Mouse (Mus musculus): Measurements from ENCODE around the gene H2-DMb2. TPM values are rescaled to one million over a fixed set of nuclear protein-coding genes. Genes with fewer than 3 reads are reported as not detected.
A peak's percentile ranks its signal among the peaks of the same experiment; 100 is the strongest.

The H2-DMb2 gene
- total and polyA plus RNA-seq, 3 experiments = 0.77 to 1.5 TPM; not detected in 1

- TF ChIP-seq E2F4 (IDR thresholded peaks at IDR 0.05; ENCODE audit: borderline replicate concordance, low read depth, low read length) (peak; percentile 63; the same call in 1 of the 2 replicates), MXI1 (IDR thresholded peaks at IDR 0.05; ENCODE audit: low read depth, low read length) (peak; percentile 63), EP300 (IDR thresholded peaks at IDR 0.05; ENCODE audit: low read depth in 1 of 2, low read length in 2 of 2) (peak in 1 of 2 experiments; percentile 21; a peak in 1 of 4 replicates), MYB (IDR thresholded peaks at IDR 0.05; ENCODE audit: low read depth, low read length) (no peak), GATA1 (IDR thresholded peaks at IDR 0.05; ENCODE audit: low read depth, low read length) (no peak), ZC3H11A (IDR thresholded peaks at IDR 0.05; ENCODE audit: low read depth, low read length) (no peak), SIN3A (IDR thresholded peaks at IDR 0.05; ENCODE audit: low read length) (peak; percentile 41), SMC3 (IDR thresholded peaks at IDR 0.05; ENCODE audit: low read depth, low read length) (no peak), GABPA (IDR thresholded peaks at IDR 0.05; ENCODE audit: low read depth, low read length) (no peak), NELFE (IDR thresholded peaks at IDR 0.05; ENCODE audit: low read depth, low read length) (peak; percentile 100), MAZ (IDR thresholded peaks at IDR 0.05; ENCODE audit: low read depth, low read length) (peak; percentile 87), NRF1 (IDR thresholded peaks at IDR 0.05; ENCODE audit: insufficient read depth, low read depth, low read length, poor library complexity, severe bottlenecking) (peak; percentile 83), POLR2AphosphoS2 (IDR thresholded peaks at IDR 0.05; ENCODE audit: low read length) (peak; percentile 99), MEF2A (IDR thresholded peaks at IDR 0.05; ENCODE audit: extremely low read depth, insufficient replicate concordance, low read depth, low read length, poor library complexity, severe bottlenecking) (no peak), CTCF (IDR thresholded peaks at IDR 0.05 in 2 of 3, conservative IDR thresholded peaks at IDR 0.05 in 1 of 3; ENCODE audit: control insufficient read depth in 1 of 3, insufficient read depth in 1 of 3, low read depth in 2 of 3, low read length in 3 of 3, poor library complexity in 1 of 3, severe bottlenecking in 1 of 3) (no peak), ZMIZ1 (IDR thresholded peaks at IDR 0.05; ENCODE audit: low read depth, low read length) (peak; percentile 100), POLR2A (IDR thresholded peaks at IDR 0.05; ENCODE audit: control insufficient read depth in 1 of 2, insufficient read depth in 1 of 2, low read depth in 1 of 2, low read length in 2 of 2, poor library complexity in 1 of 2) (peak; percentile 99), ZKSCAN1 (IDR thresholded peaks at IDR 0.05; ENCODE audit: low read depth, low read length) (no peak), MYC (IDR thresholded peaks at IDR 0.05; ENCODE audit: low read depth, low read length) (peak; percentile 33; the same call in 1 of the 2 replicates), ELF1 (IDR thresholded peaks at IDR 0.05; ENCODE audit: low read depth, low read length) (peak; percentile 20; the same call in 1 of the 2 replicates), RCOR1 (IDR thresholded peaks at IDR 0.05; ENCODE audit: low read depth, low read length) (no peak), ZNF384 (IDR thresholded peaks at IDR 0.05; ENCODE audit: low read depth, low read length) (no peak), MAX (IDR thresholded peaks at IDR 0.05; ENCODE audit: low read length) (peak; percentile 95), CHD2 (IDR thresholded peaks at IDR 0.05; ENCODE audit: low read length) (no peak), CHD1 (IDR thresholded peaks at IDR 0.05; ENCODE audit: low read depth, low read length) (peak; percentile 92), TBP (IDR thresholded peaks at IDR 0.05; ENCODE audit: low read depth, low read length) (peak; percentile 97)
These were observed 23.6 kb upstream of the H2-DMb2 start, which contains the start of gene H2-DMa (continued) for GRCm38 (mm10) chr17:34119249-34120179.
